Mouse (Mus musculus): ENCODE results near the gene Oas1e.
"Not testable (repeated sequence)": the region's sequence is repeated elsewhere in the genome, so short reads cannot be mapped to it uniquely, and the experiment has no call there.

Oas1e gene

DNA sequence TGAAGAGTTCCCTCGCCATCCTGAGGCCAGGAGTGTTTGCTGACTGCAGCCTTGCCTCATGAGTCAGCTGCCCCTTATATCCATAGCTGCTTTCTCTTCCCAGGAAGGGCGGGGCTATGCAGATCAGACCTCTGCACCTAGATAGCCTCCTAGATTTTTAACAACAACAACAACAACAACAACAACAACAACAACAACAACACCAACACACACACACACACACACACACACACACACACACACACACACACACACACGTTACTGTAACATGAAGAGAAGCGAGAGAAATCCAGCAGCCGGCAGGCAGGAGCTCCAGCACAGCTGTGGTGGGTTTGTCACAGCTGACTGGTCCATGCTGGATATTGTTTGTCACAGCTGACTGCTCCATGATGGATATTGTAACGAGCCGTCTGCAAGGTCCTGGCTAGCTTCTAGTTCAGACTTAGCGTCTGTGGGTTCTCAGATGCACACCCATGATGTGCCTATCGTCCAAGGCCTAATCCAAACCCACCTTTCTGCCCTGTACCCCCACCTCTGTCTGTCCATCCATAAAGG is at the start of gene Oas1e:
Oas1e (minus strand) TSS at position 51 of the 555 bp plus-strand sequence.
- DNase-seq (ENCODE audit: extremely low spot score, low spot score): not testable (repeated sequence)

DNA sequence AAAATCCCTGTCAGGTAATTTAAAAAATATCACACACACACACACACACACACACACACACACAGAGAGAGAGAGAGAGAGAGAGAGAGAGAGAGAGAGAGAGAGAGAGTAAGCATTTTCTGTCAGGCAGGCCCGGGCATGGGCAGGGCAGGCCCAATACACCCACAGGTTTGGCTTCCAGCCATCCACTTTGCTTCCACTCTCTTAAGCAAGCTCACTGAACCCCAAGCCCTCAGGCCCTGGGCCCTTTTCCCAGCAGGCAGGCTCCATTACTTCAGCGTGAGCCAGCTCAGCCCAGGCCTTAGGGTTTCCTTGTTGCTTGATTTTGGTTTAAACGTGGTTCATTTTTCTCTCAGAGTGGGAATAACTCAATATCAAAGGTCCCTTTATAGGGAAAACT is 49.4 kb upstream of the Oas1e start:
- DNase-seq (ENCODE audit: extremely low spot score, low spot score): no peak

- DNase-seq (ENCODE audit: extremely low spot score, low spot score): peak; percentile 54
Observed at GRCm38 (mm10) chr5:120836731-120837585, 41.6 kb upstream of the Oas1e start.

DNA sequence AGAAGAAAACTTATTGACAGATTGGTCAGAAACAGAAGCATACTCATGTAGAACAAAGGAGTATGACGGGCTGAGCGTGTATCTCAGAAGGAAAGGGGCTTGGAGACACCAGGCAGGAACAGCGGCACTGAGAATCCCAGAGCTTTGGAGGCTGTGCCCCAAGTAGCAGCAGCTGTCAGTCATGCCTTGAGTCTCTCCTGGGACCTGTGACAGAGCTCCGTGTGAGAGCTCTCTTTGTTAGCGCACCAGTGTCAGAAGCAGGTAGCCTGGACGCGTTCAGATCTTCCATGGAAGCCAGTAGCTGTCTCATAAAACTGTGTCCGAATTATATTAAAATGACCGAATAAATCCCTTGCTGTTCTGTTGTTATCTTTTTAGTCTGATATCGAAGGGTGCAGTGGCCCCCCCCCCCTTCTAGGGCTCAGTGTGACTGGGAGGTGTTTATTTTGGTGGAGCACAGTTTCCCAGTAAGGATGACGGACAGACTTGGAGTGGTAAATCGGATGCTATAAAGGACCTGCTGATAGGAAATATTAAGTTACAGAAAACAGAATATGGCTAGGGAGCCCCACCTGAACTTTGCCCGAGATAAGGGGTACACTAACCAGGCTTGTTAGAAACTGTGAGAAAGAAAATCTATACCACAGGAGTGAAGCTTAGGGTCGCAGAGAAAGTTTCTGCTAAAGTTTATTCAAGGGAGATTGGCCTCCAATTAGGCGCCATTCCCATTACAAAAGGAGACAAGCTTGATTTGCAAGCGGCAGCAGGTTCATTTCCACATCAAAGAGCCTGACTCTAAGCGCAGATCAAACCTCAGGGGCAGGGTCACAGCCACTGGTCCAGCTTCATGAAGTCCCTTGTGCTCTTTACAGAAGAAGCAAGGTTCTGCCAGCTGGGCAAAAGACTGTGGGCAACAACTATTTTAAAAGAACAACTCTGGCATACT is 38.3 kb upstream of the Oas1e start:
- no peak for DNase-seq (ENCODE audit: extremely low spot score, low spot score)

DNA sequence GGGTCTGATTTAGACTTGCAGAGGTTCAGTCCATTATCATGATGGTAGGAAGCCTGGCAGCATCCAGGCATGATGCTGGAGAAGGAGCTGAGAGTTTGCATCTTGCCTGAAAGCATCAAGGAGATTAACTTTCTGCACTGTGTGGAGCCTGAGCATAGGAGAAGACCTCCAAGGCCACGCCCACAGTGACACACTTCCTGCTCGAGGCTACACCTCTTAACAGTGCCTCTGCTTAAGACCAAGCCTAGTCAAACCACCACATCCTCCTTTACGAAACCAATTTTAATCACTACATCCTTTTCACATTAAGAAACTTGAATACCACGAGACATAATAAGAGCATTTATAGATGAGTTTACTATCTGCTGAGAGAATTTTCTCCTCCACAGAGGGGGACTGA is 35.7 kb upstream of the Oas1e start:
- DNase-seq (ENCODE audit: extremely low spot score, low spot score): no peak

GRCm38 (mm10) chr5:120818999-120819398 is 23.7 kb upstream of the Oas1e start:
- no peak for DNase-seq (ENCODE audit: extremely low spot score, low spot score)

GRCm38 (mm10) chr5:120815949-120816348 is 20.6 kb upstream of the Oas1e start:
- peak; percentile 19 for DNase-seq (ENCODE audit: extremely low spot score, low spot score)

DNA sequence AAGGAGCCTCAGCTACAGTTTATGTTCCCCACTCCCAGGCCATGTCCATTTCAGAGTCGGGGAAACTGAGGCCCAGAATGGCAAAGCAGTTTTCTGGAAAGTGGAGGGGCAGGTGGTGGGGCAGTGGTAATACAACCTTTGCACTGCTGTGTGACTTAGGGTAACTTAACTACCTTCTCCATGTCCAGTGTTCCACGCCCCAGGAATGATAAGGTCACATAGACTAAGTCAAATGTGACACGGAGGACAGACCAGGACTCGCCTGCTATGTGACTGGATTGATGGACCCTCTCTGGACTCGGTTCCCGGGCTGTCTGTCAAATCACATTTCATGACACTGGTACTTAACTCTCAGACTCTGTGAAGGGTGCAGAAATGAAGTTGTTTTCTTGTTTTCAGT is 17.7 kb upstream of the Oas1e start:
- no peak for DNase-seq (ENCODE audit: extremely low spot score, low spot score)

- DNase-seq (ENCODE audit: extremely low spot score, low spot score): peak; percentile 61
Observed at GRCm38 (mm10) chr5:120811951-120812819, 16.9 kb upstream of the Oas1e start, which contains the start of gene Oas1c. Gene Oas1c, minus strand, starts transcription at chr5:120812514.

- no peak for DNase-seq (ENCODE audit: extremely low spot score, low spot score)
Observed at GRCm38 (mm10) chr5:120809171-120809570, 13.8 kb upstream of the Oas1e start.

DNA sequence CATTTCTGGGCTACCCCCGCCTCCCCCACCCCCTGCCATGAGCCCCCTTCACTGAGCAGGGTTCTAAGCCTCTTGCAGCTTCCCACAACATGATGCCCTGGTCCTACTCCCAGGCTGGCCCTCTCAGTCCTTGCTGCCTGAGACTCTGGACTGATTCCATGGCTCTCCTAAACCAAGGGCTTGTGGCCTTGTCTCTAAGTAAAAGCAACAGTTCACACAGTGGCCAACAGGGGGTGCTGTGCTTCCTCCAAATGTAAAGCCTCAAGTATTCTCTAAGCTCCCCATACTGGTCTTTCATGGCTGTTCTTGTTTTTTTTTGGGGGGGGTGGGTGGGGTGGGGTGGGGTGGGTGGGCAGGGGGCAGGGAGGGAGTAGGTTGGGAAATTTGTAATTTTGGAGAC is 11.1 kb upstream of the Oas1e start:
- peak; percentile 60 for DNase-seq (ENCODE audit: extremely low spot score, low spot score)

DNA sequence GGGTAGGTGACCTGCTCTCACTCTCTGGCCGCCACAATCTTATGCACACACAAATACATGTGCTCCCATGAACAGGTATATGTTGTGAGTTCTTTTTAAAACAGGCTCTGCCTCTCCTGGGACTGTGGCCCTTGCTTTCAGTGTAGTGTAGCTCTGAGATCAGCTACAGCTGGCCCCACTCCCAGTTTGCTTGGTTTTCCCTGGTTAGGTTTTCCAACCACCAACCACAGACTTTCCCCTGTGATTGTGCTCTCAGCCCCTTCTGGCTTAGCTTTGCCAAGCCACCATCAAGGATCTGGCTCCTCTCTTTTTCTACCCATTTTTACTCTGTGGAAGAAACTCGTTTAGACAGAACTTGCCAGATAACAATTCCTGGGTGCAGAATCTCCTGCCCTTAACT is 8.3 kb upstream of the Oas1e start:
- DNase-seq (ENCODE audit: extremely low spot score, low spot score): no peak

GRCm38 (mm10) chr5:120798943-120799342 is 3.6 kb upstream of the Oas1e start:
- DNase-seq (ENCODE audit: extremely low spot score, low spot score): not testable (repeated sequence)

- not testable (repeated sequence) for DNase-seq (ENCODE audit: extremely low spot score, low spot score)
Observed at GRCm38 (mm10) chr5:120798147-120798546, 2.8 kb upstream of the Oas1e start.

DNA sequence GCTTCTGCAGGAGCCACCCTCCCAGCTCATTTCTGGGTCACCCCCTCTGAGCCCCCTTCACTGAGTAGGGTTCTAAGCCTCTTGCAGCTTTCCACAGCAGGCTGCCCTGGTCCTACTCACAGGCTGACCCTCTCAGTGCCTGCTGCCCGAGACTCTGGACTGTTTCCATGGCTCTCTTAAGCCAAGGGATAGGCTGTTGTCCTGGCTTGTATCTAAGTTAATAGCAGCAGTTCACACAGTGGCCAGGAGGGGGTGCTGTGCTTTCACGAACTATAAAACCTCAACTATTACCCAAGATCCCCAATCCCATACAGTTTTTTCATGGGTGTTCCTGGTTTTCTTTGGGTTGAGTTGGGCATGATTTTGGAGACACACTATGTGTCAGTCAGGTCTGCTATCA is 2.3 kb downstream of the Oas1e start:
- DNase-seq (ENCODE audit: extremely low spot score, low spot score): peak; percentile 43

DNA sequence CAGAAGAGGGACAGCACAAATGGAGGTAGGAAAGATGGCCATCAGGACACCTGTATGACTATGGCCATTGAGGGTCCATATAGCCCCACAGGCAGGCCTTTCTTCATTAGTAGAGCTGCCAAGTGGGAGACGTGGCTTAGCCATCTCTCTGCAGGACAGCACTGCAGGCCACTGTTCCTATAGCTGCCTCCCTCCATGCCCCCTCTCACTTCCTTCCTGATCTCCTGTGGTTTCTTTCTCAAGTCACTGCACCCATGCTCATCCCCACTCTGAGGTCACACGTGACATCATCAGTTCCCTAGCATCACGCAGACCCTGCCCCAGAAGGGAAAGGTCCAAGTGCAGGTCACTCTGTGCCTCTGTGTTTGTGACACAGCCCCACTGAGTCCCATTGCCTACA is 8.3 kb downstream of the Oas1e start:
- no peak for DNase-seq (ENCODE audit: extremely low spot score, low spot score)

DNA sequence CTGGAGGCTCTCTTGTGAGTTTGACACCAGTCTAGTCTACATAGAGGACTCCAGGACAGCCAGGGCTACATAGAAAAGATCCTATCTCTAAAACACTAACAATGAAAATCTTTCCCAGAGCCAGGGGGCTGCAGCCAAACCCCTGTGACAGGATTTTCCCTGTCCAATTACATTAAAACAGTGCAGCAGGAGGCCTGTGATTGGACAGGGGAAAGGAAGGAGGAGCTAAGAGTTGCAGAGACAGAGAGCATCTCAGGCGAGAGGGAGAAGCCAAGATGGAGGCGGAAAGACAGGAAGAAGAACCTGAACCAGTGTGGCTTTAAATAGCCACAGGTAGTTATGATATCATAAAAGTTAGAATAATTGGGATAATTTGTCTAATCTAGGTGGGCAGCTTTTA is 12.9 kb downstream of the Oas1e start:
- no peak for DNase-seq (ENCODE audit: extremely low spot score, low spot score)

GRCm38 (mm10) chr5:120781646-120782045 is 13.7 kb downstream of the Oas1e start:
- no peak for DNase-seq (ENCODE audit: extremely low spot score, low spot score)

DNA sequence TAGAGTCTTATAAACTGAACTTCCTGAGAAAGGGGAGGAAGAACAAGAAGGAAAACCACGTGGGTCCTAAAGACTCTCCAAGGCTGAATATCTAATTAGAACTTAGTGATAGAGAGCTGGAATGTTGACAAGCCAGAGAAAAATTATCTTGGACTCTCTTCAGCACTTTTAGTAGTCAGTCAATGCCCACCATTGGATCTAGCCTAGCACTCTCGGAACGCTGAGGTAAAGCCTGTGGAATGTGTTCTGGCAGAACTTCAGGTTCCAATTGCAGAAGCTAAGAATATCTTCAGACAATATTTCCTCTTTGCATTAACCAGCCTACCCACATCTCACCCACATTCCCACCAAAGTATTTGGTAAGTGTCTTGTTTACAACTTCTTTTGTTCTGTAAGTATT is 15.4 kb downstream of the Oas1e start:
- no peak for DNase-seq (ENCODE audit: extremely low spot score, low spot score)

- no peak for DNase-seq (ENCODE audit: extremely low spot score, low spot score)
Observed at GRCm38 (mm10) chr5:120778941-120779340, 16.4 kb downstream of the Oas1e start.

GRCm38 (mm10) chr5:120777478-120777877 is 17.9 kb downstream of the Oas1e start, which contains the start of gene Oas3:
Gene Oas3, minus strand, starts transcription at chr5:120777661.
- no peak for DNase-seq (ENCODE audit: extremely low spot score, low spot score)

All from neural tube, embryonic 10.5 days (tissue).